Mouse (Mus musculus): ENCODE data around the gene Adarb2. TPM values are rescaled to one million over a fixed set of nuclear protein-coding genes. Genes with fewer than 3 reads are reported as not detected.

Gene Adarb2
- polyA plus RNA-seq, 1 experiment, result not detected

DNA sequence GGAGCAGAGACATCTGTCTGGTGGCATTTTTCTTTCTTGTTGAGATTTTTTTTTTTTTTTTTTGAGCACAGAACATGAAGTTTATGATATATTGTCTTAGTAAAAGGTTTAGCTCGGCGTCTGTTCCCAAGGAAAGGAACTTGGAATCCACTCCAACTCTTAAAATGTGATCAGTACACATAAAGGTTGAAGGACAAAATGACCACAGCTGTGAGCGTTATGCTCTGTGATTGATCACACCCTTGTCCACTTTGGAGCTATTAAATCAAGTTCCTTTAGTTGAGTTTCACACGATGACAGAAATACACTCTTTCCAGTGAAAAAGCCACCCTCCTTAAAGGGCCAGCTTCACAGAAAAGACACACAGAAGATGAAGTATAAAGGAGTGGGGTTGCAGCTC is 568.0 kb downstream of the Adarb2 start:
- H3K27me3 ChIP-seq (ENCODE audit: control insufficient read depth, insufficient read depth, low read length), result no peaks in the 10 kb centered on the region
- WGBS, result 54% methylated on average over 4 of the region's 4 CpGs

DNA sequence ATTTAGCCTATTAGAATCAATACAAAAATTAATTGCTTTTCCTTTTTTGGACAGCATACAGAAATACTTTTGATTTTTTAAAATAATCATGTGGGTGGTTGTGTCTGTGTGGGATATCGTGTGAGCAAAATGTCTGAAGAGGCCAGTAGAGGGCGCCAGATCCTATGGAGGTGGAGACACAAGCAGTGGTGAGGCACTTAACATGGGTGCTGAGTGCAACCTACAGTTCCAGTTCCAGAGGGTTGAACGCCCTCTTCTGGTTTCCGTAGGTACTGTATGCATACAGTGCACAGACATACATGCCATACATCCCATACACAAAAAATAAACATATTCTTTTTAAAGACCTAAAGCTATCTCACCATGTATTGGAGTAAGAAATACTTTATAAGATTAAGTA is 577.8 kb downstream of the Adarb2 start:
- 55% methylated on average over 4 of the region's 4 CpGs for WGBS
- no peaks in the 10 kb centered on the region for H3K27me3 ChIP-seq (ENCODE audit: control insufficient read depth, insufficient read depth, low read length)
- peak; percentile 66; the same call in 1 of the 2 replicates for TF ChIP-seq CTCF (IDR thresholded peaks at IDR 0.05; ENCODE audit: extremely low read depth, insufficient read length, insufficient replicate concordance, low read depth, low read length)
- TF ChIP-seq POLR2A (IDR thresholded peaks at IDR 0.05; ENCODE audit: low read depth, low read length), result no peak
- no peak overlapping the region for H3K4me3 ChIP-seq (ENCODE audit: low read depth, low read length)
- no peaks in the 10 kb centered on the region for H3K36me3 ChIP-seq (ENCODE audit: control insufficient read depth, insufficient read depth, low read length)
- H3K4me1 ChIP-seq (ENCODE audit: control insufficient read depth, insufficient read depth, insufficient read length, low read length), result peaks cover 7% of the 10 kb centered on the region; the same call in 1 of the 2 replicates
- H3K27ac ChIP-seq (ENCODE audit: insufficient read depth, low read depth, low read length), result no peak overlapping the region

More for the DNA sequence above, 568.0 kb downstream of the Adarb2 start:
- H3K4me3 ChIP-seq (ENCODE audit: low read depth, low read length), result no peak overlapping the region
- no peaks in the 10 kb centered on the region for H3K4me1 ChIP-seq (ENCODE audit: control insufficient read depth, insufficient read depth, insufficient read length, low read length)
- no peaks in the 10 kb centered on the region for H3K36me3 ChIP-seq (ENCODE audit: control insufficient read depth, insufficient read depth, low read length)
- no peak overlapping the region for H3K27ac ChIP-seq (ENCODE audit: insufficient read depth, low read depth, low read length)
- TF ChIP-seq POLR2A (IDR thresholded peaks at IDR 0.05; ENCODE audit: low read depth, low read length), result no peak
- no peak for TF ChIP-seq CTCF (IDR thresholded peaks at IDR 0.05; ENCODE audit: extremely low read depth, insufficient read length, insufficient replicate concordance, low read depth, low read length)

DNA sequence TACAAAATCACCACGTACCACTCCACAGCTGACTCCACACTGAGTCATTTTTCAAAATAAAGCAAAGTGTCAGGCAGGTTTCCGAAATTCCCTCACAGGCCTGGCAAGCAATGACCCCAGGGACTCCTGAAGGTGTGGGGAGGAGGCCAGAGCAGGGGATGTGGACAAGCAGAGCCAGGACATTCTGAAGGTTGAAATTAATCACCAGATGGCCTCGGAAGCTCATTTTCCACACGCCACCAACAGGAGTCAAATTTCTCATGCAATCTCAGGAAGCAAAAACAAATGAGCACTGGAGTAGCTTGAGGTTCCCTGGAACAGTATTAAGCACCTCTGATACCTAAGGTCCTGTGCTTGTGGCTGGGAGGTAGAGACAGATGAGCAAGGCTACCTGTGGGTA is 580.0 kb downstream of the Adarb2 start:
- H3K36me3 ChIP-seq (ENCODE audit: control insufficient read depth, insufficient read depth, low read length), result no peaks in the 10 kb centered on the region
- no peaks in the 10 kb centered on the region for H3K27me3 ChIP-seq (ENCODE audit: control insufficient read depth, insufficient read depth, low read length)
- no peak overlapping the region for H3K27ac ChIP-seq (ENCODE audit: insufficient read depth, low read depth, low read length)
- 66% methylated on average over 4 of the region's 4 CpGs for WGBS
- H3K4me1 ChIP-seq (ENCODE audit: control insufficient read depth, insufficient read depth, insufficient read length, low read length), result peaks cover 4% of the 10 kb centered on the region; the same call in 1 of the 2 replicates
- no peak overlapping the region for H3K4me3 ChIP-seq (ENCODE audit: low read depth, low read length)
- TF ChIP-seq CTCF (IDR thresholded peaks at IDR 0.05; ENCODE audit: extremely low read depth, insufficient read length, insufficient replicate concordance, low read depth, low read length), result no peak
- TF ChIP-seq POLR2A (IDR thresholded peaks at IDR 0.05; ENCODE audit: low read depth, low read length), result no peak

DNA sequence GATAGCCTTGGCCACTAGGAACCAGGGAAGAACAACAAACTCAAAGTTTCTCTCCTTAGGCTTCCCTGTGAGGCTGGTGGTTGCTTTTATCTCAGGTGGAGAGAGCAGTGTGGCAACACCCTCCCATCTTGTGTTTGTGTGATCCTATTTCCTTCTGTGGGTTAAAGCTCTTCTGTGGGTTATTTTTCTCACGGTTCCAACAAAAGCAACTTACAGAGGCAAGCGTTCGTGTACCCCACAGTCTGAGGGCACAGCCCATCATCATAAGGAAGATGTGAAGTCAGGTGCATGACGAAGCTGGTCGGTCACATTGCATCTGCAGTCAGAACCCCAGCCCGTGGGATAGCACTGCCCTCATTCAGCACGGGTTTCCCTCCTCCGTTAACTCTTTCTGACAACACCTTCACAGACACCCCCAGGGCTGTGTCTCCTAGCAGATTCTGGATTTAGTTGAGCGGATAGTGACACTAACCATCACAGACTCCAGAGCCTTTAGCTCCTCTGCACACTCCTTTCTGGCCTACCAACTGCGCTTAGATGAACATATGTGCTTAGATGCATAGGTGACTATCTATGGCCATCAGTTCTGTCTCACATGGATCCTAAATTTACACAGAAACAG is 581.1 kb downstream of the Adarb2 start:
- H3K4me3 ChIP-seq (ENCODE audit: low read depth, low read length), result no peak overlapping the region
- no peak overlapping the region for H3K27ac ChIP-seq (ENCODE audit: insufficient read depth, low read depth, low read length)
- H3K4me1 ChIP-seq (ENCODE audit: control insufficient read depth, insufficient read depth, insufficient read length, low read length), result no peaks in the 10 kb centered on the region
- H3K36me3 ChIP-seq (ENCODE audit: control insufficient read depth, insufficient read depth, low read length), result no peaks in the 10 kb centered on the region
- WGBS, result 82% methylated on average over 10 of the region's 10 CpGs
- no peaks in the 10 kb centered on the region for H3K27me3 ChIP-seq (ENCODE audit: control insufficient read depth, insufficient read depth, low read length)
- no peak for TF ChIP-seq POLR2A (IDR thresholded peaks at IDR 0.05; ENCODE audit: low read depth, low read length)
- TF ChIP-seq CTCF (IDR thresholded peaks at IDR 0.05; ENCODE audit: extremely low read depth, insufficient read length, insufficient replicate concordance, low read depth, low read length), result no peak

DNA sequence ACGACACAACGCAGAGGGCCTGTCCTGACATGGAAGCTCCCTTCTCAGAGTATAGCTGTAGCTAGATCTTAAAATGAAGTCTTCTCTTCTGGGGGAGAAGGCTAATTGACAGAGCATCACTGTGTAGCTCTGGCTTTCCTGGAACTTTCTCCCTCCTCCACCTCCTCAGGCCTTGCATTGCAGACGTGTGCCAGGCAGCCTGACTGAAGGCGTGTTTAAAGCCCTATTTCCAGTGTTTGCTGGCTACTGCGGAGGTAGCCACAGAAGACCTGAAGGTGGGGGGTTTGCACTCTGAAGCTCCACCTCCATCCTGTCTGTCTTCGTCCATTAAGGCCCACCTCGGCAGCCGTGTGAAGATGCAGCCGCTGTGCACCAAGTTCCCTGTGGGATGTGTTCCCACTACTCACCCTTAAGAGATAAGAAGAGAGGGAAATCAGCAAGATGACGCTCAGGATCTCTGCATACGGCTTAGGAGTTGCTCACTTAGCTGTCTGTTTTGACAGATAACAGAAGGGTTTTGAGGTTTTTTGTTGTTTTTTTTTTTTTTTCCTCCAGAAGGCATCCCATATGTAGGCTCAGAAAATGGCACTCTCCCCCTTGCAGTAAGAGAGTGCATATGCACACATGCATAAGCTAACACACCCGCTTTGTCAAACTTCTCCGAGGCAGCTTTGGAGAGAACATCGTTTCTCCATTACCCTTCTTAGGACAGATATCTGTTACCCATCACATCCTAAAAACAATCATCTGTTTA is 581.8 kb downstream of the Adarb2 start:
- WGBS, result 83% methylated on average over 14 of the region's 14 CpGs
- no peak for TF ChIP-seq CTCF (IDR thresholded peaks at IDR 0.05; ENCODE audit: extremely low read depth, insufficient read length, insufficient replicate concordance, low read depth, low read length)
- TF ChIP-seq POLR2A (IDR thresholded peaks at IDR 0.05; ENCODE audit: low read depth, low read length), result no peak
- no peaks in the 10 kb centered on the region for H3K4me1 ChIP-seq (ENCODE audit: control insufficient read depth, insufficient read depth, insufficient read length, low read length)

DNA sequence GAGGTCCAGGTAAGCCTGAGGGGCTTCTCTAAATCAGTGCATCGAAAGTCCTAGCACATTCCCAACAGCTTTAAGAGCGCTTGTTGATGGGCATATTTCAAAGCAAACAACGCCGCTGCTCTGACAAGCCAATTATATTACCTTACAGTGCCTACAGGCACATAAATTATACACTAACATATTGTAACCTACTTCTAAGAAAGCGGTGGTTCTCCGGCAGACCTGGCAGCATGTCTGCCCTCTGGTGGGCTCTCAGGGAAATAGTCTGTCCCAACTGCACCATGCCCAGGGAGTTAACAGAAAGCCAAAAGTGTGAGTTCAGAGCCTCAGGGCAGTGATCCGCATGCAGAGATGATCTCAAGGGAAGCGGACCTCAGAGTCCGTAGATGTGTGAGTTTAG is 582.5 kb downstream of the Adarb2 start:
- peak; percentile 68; the same call in 1 of the 2 replicates for TF ChIP-seq CTCF (IDR thresholded peaks at IDR 0.05; ENCODE audit: extremely low read depth, insufficient read length, insufficient replicate concordance, low read depth, low read length)
- no peak for TF ChIP-seq POLR2A (IDR thresholded peaks at IDR 0.05; ENCODE audit: low read depth, low read length)

More for the DNA sequence above, 581.8 kb downstream of the Adarb2 start:
- no peak overlapping the region for H3K27ac ChIP-seq (ENCODE audit: insufficient read depth, low read depth, low read length)
- no peak overlapping the region for H3K4me3 ChIP-seq (ENCODE audit: low read depth, low read length)
- H3K27me3 ChIP-seq (ENCODE audit: control insufficient read depth, insufficient read depth, low read length), result no peaks in the 10 kb centered on the region
- no peaks in the 10 kb centered on the region for H3K36me3 ChIP-seq (ENCODE audit: control insufficient read depth, insufficient read depth, low read length)

DNA sequence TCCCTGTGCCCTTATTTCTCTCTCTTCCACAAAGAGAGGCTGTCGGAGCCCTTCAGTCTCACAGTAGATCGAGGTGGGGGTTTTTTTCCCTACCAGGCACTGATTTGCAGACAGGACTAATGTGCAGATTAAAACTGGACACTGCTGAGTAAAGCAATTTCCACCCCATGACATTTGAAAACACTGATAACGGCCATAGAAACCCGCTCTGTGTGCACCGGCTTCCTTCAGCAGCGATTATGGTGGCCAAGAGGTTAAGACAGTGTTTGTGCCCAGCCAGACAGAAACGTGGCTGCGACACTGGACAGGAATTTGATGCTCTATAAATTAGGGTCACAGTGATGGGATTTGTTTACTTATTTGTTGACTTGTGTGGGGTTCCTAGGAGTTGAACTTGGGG is 590.6 kb downstream of the Adarb2 start:
- Histone ChIP-seq H3K4me1 (ENCODE audit: control insufficient read depth, insufficient read depth, insufficient read length, low read length) (no peaks in the 10 kb centered on the region), H3K36me3 (ENCODE audit: control insufficient read depth, insufficient read depth, low read length) (no peaks in the 10 kb centered on the region), H3K27ac (ENCODE audit: insufficient read depth, low read depth, low read length) (no peak overlapping the region), H3K4me3 (ENCODE audit: low read depth, low read length) (no peak overlapping the region), H3K27me3 (ENCODE audit: control insufficient read depth, insufficient read depth, low read length) (no peaks in the 10 kb centered on the region)
- WGBS, result 56% methylated on average over 8 of the region's 8 CpGs
- TF ChIP-seq CTCF (IDR thresholded peaks at IDR 0.05; ENCODE audit: extremely low read depth, insufficient read length, insufficient replicate concordance, low read depth, low read length) (no peak), POLR2A (IDR thresholded peaks at IDR 0.05; ENCODE audit: low read depth, low read length) (no peak)

More for the DNA sequence above, 582.5 kb downstream of the Adarb2 start:
- Histone ChIP-seq H3K4me1 (ENCODE audit: control insufficient read depth, insufficient read depth, insufficient read length, low read length) (no peaks in the 10 kb centered on the region), H3K27me3 (ENCODE audit: control insufficient read depth, insufficient read depth, low read length) (no peaks in the 10 kb centered on the region), H3K36me3 (ENCODE audit: control insufficient read depth, insufficient read depth, low read length) (no peaks in the 10 kb centered on the region), H3K27ac (ENCODE audit: insufficient read depth, low read depth, low read length) (no peak overlapping the region), H3K4me3 (ENCODE audit: low read depth, low read length) (no peak overlapping the region)
- WGBS, result 30% methylated on average over 9 of the region's 9 CpGs
